Mouse (Mus musculus): Measurements from ENCODE around the gene Pigh. TPM values are rescaled to one million over a fixed set of nuclear protein-coding genes. Genes with fewer than 3 reads are reported as not detected.

The Pigh gene
- total RNA-seq, 2 experiments from 2014 or later = 8.9 to 9.5 TPM

- intact Hi-C loops (cut with DNase I) = no loop called here
- DNase-seq = no peak
Measured at GRCm38 (mm10) chr12:79068306-79068705, 21.1 kb downstream of the Pigh start.

- DNase-seq = no peak
- intact Hi-C loops (cut with DNase I) = no loop called here
Measured at GRCm38 (mm10) chr12:79067526-79067925, 21.9 kb downstream of the Pigh start.

DNA sequence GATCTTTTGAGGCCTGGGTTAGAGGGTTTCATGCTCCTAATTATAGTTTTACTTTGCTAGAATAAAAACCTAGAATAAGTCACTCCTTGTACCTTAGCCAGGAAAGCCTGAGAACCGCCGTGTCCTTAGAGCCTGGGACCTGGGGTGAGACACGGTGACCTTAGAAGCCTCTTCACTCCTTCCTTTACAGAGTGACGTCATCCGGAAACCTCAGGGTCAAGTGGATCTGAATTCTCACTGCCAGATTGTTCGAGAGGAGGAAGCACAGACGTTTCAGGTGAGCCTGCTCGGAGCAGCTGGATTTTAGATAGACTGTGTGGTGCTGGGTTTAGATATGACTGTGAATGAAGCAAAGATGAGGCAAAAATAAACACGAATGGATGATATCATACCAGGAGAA is 23.0 kb downstream of the Pigh start:
- intact Hi-C loops (cut with DNase I) = no loop called here
- DNase-seq = no peak

- intact Hi-C loops (cut with DNase I) = no loop called here
- no peak for DNase-seq
Measured at GRCm38 (mm10) chr12:79064451-79064850, 25.0 kb downstream of the Pigh start.

GRCm38 (mm10) chr12:79060766-79061652 is 28.4 kb downstream of the Pigh start:
- no peak for DNase-seq
- intact Hi-C loops (cut with DNase I) = no loop called here

- DNase-seq = no peak
- intact Hi-C loops (cut with DNase I) = no loop called here
Measured at GRCm38 (mm10) chr12:79060134-79060533, 29.3 kb downstream of the Pigh start.

- DNase-seq = no peak
- intact Hi-C loops (cut with DNase I) = no loop called here
Measured at GRCm38 (mm10) chr12:79059573-79059972, 29.9 kb downstream of the Pigh start.

DNA sequence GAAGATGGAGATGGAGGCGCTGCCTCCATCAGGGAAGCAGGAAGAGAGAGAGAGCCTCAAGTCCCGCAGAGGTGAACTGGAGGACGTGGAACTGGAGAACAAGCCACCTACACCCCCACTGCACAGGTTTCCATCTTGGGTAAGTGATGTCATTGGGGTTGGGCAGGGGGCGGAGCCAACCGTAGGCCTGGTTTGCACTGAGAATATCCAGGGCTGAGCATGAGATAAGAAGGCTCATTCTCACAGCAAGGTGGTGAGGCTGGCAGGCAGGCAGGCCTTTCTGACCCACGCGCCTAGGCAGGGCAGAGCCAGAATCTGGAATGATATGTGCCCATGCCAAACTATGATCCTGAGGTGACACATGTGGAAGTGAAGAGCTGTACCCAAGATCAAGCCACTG is 34.2 kb downstream of the Pigh start:
- no peak for DNase-seq
- intact Hi-C loops (cut with DNase I) = no loop called here

GRCm38 (mm10) chr12:79052073-79052472 is 37.4 kb downstream of the Pigh start:
- intact Hi-C loops (cut with DNase I) = no loop called here
- DNase-seq = no peak

DNA sequence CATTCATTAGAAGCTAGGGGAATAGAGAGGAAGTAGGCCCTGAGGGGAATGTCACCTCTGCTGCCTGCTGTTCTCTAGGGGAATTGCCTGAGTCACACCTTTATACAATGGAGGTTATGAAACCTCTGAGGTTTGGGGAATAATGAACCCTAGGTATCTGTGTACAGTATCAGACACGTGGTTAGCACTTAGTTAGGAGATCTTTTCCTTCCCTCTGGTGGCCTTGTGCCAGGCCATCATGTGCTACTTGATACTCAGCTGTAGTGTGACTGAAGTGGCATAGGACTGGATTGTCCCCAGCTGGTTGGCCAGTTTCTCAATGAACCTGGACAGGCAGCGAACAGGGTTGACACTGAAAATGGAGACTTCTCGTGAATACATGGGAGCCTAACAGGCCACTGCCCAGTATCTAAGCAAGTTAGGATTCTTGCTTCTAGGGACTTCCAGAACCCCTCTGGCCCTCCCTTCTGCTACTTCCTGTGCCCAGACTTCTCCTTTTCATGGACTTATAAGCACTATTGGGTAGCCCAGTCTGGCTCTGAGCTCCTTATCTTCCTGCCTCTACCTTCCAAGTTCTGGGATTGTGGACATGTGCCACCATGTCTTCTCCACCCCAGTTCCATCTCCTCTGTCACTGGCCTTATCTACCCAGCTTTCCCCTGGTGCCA is 38.8 kb downstream of the Pigh start:
- intact Hi-C loops (cut with DNase I) = no loop called here

DNA sequence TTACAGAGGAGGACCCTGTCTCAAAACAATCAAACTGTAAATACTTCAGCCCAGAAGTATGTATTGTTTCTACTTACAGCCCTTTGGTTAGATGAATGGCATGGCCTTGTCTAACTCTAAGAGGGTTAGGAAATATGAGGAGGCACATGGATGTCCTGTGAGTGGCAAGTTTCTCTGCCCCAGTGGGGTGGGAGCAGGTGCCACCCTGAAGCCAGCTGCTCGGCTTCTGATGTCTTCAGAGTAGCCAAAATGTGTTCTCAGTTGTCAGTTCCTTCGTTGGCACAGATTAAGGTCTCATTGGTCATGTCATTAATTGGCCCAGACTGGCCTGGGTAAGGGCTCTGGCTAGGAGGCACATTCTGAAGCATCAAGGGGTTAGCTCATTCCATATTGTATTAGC is 39.6 kb downstream of the Pigh start:
- intact Hi-C loops (cut with DNase I) = no loop called here
- DNase-seq = no peak

More for the DNA sequence above, 38.8 kb downstream of the Pigh start:
- no peak for DNase-seq

DNA sequence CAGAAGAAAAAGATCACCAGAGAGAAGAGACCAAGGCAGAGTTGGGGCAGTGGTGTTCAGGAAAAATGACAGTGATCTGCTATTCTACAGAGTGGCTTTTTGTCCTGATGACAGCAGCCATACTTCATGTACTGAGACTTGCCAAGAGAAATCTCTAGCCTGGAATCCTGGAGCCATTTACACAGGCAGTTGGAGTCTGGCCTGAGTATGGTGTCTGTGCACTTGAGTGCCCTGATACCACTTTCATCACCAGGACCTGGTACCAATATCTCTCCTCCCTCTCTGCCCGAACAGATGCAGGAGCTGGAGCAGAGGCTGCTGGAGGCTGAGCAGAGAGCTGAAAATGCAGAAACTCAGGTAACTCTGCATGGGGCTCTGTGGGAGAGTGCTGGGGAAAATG is 40.6 kb downstream of the Pigh start:
- no peak for DNase-seq
- intact Hi-C loops (cut with DNase I) = no loop called here

GRCm38 (mm10) chr12:79047203-79047602 is 42.2 kb downstream of the Pigh start:
- intact Hi-C loops (cut with DNase I) = no loop called here

GRCm38 (mm10) chr12:79046171-79046570 is 43.3 kb downstream of the Pigh start:
- DNase-seq = no peak
- intact Hi-C loops (cut with DNase I) = no loop called here

More at GRCm38 (mm10) chr12:79047203-79047602, 42.2 kb downstream of the Pigh start:
- no peak for DNase-seq

- intact Hi-C loops (cut with DNase I) = no loop called here
- DNase-seq = no peak
Measured at GRCm38 (mm10) chr12:79044668-79045067, 44.8 kb downstream of the Pigh start.

- intact Hi-C loops (cut with DNase I) = no loop called here
- DNase-seq = no peak
Measured at GRCm38 (mm10) chr12:79041436-79041835, 48.0 kb downstream of the Pigh start.

- DNase-seq = no peak
- intact Hi-C loops (cut with DNase I) = no loop called here
Measured at GRCm38 (mm10) chr12:79040201-79040827, 49.1 kb downstream of the Pigh start.

DNA sequence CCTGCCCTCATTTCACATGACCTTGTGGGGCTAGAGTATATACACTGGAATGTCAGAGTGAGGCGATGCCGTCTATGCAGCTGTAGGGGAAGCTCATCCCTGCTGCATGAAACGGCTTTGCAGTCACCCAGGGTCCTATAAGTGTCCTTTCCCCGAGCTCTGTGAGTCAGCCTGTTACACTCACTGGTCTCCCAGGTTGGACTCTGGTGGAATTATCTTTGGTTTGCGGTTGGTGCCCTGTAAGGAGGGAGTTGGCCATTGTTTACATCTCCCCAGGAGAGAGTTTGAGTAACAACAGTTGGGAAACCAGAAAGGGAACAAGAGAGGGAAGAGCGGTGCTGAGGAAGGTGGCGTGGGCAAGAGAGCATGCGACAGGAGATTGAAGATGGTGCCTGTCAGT is 49.7 kb downstream of the Pigh start:
- DNase-seq = no peak
- intact Hi-C loops (cut with DNase I) = no loop called here

GRCm38 (mm10) chr12:79035349-79035748 is 54.1 kb downstream of the Pigh start:
- intact Hi-C loops (cut with DNase I) = no loop called here
- DNase-seq = no peak

DNA sequence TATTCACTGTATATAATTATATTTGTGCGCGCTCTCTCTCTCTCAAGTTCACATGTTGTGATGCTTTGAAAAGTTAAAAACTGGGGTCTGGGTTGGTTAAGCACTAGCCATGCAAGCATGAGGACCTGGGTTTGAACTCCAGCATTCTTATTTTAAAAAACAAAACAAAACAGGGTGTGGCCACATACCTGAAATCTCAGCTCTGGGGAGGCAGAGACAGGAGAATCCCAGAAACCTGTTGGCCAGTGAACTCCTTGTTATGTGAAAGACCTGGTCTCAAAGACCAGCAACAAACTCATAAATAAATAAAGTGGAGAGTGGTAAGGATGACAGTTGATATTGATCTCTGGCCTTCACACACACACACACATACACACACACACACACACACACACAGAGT is 55.1 kb downstream of the Pigh start:
- intact Hi-C loops (cut with DNase I) = no loop called here
- DNase-seq = no peak

Data from left cerebral cortex, postnatal 4 days (tissue).